Mouse (Mus musculus): ENCODE measurements at regions not wholly inside any gene's neighbourhood (a gene's known extent, or its start where the extent isn't known, plus 50 kb on each side); places are given as distances from the start of the nearest gene placed in this dataset.

- no peak overlapping the region for H3K27ac ChIP-seq
- H3K9me3 ChIP-seq = no peaks in the 10 kb centered on the region
- no peak overlapping the region for H3K4me2 ChIP-seq
- no peak overlapping the region for H3K4me3 ChIP-seq (replicated peaks)
- no peaks in the 10 kb centered on the region for H3K4me1 ChIP-seq (replicated peaks)
- H3K27me3 ChIP-seq = no peaks in the 10 kb centered on the region; the same call in 1 of the 2 replicates
- no peak for ATAC-seq (ENCODE audit: insufficient number of reproducible peaks, insufficient read depth, low FRiP score, low TSS enrichment, low read depth)
- no peak overlapping the region for H3K9ac ChIP-seq (replicated peaks)
- no peaks in the 10 kb centered on the region for H3K36me3 ChIP-seq
- WGBS = 34% methylated on average over 5 of the region's 5 CpGs
Observed at GRCm38 (mm10) chrX:158236206-158236605, 193.1 kb upstream of the Cnksr2 start.

- no peaks in the 10 kb centered on the region for H3K9me3 ChIP-seq
- H3K4me2 ChIP-seq = no peak overlapping the region
- H3K4me1 ChIP-seq (replicated peaks) = no peaks in the 10 kb centered on the region
- H3K4me3 ChIP-seq (replicated peaks) = no peak overlapping the region
- ATAC-seq (ENCODE audit: insufficient number of reproducible peaks, insufficient read depth, low FRiP score, low TSS enrichment, low read depth) = no peak
- H3K36me3 ChIP-seq = no peaks in the 10 kb centered on the region
- WGBS = 77% methylated on average over 2 of the region's 2 CpGs
- H3K27me3 ChIP-seq = no peaks in the 10 kb centered on the region
- H3K27ac ChIP-seq = no peak overlapping the region
- no peak overlapping the region for H3K9ac ChIP-seq (replicated peaks)
Observed at GRCm38 (mm10) chrX:158209167-158209566, 166.1 kb upstream of the Cnksr2 start.

GRCm38 (mm10) chrX:158195536-158195935 lies 152.4 kb upstream of the Cnksr2 start:
- Histone ChIP-seq H3K4me1 (replicated peaks) (no peaks in the 10 kb centered on the region), H3K36me3 (no peaks in the 10 kb centered on the region), H3K9me3 (no peaks in the 10 kb centered on the region), H3K27ac (no peak overlapping the region), H3K4me3 (replicated peaks) (no peak overlapping the region), H3K9ac (replicated peaks) (no peak overlapping the region), H3K27me3 (no peaks in the 10 kb centered on the region), H3K4me2 (no peak overlapping the region)
- ATAC-seq (ENCODE audit: insufficient number of reproducible peaks, insufficient read depth, low FRiP score, low TSS enrichment, low read depth) = no peak
- 64% methylated on average over 1 of the region's 1 CpGs for WGBS

GRCm38 (mm10) chrX:158181486-158181885 lies 138.4 kb upstream of the Cnksr2 start:
- no peak overlapping the region for H3K4me2 ChIP-seq
- H3K36me3 ChIP-seq = no peaks in the 10 kb centered on the region
- no peak overlapping the region for H3K4me3 ChIP-seq (replicated peaks)
- 0 out of 2 replicates have a peak, but pooled peaks have one; percentile 37 for ATAC-seq (ENCODE audit: insufficient number of reproducible peaks, insufficient read depth, low FRiP score, low TSS enrichment, low read depth)
- no peaks in the 10 kb centered on the region for H3K27me3 ChIP-seq
- H3K9ac ChIP-seq (replicated peaks) = no peak overlapping the region
- WGBS = 39% methylated on average over 4 of the region's 4 CpGs
- no peaks in the 10 kb centered on the region for H3K9me3 ChIP-seq
- H3K27ac ChIP-seq = no peak overlapping the region
- no peaks in the 10 kb centered on the region for H3K4me1 ChIP-seq (replicated peaks)

GRCm38 (mm10) chrX:158180356-158180755 lies 137.3 kb upstream of the Cnksr2 start:
- no peak overlapping the region for H3K9ac ChIP-seq (replicated peaks)
- H3K9me3 ChIP-seq = no peaks in the 10 kb centered on the region
- ATAC-seq (ENCODE audit: insufficient number of reproducible peaks, insufficient read depth, low FRiP score, low TSS enrichment, low read depth) = no peak
- no peak overlapping the region for H3K27ac ChIP-seq
- H3K4me3 ChIP-seq (replicated peaks) = no peak overlapping the region
- H3K4me2 ChIP-seq = no peak overlapping the region
- no peaks in the 10 kb centered on the region for H3K36me3 ChIP-seq
- 74% methylated on average over 1 of the region's 1 CpGs for WGBS
- no peaks in the 10 kb centered on the region for H3K27me3 ChIP-seq
- H3K4me1 ChIP-seq (replicated peaks) = no peaks in the 10 kb centered on the region

GRCm38 (mm10) chrX:158135870-158136557 lies 92.9 kb upstream of the Cnksr2 start:
- WGBS = 57% methylated on average over 3 of the region's 3 CpGs

GRCm38 (mm10) chrX:158133526-158133925 lies 90.4 kb upstream of the Cnksr2 start:
- 84% methylated on average over 2 of the region's 2 CpGs for WGBS
- Histone ChIP-seq H3K4me1 (replicated peaks) (no peaks in the 10 kb centered on the region), H3K9me3 (no peaks in the 10 kb centered on the region), H3K4me2 (no peak overlapping the region), H3K36me3 (no peaks in the 10 kb centered on the region), H3K4me3 (replicated peaks) (no peak overlapping the region), H3K27ac (no peak overlapping the region), H3K27me3 (no peaks in the 10 kb centered on the region), H3K9ac (replicated peaks) (no peak overlapping the region)
- no peak for ATAC-seq (ENCODE audit: insufficient number of reproducible peaks, insufficient read depth, low FRiP score, low TSS enrichment, low read depth)

More at GRCm38 (mm10) chrX:158135870-158136557, 92.9 kb upstream of the Cnksr2 start:
- no peaks in the 10 kb centered on the region for H3K36me3 ChIP-seq
- H3K9me3 ChIP-seq = no peaks in the 10 kb centered on the region
- H3K4me1 ChIP-seq (replicated peaks) = no peaks in the 10 kb centered on the region
- no peak overlapping the region for H3K9ac ChIP-seq (replicated peaks)
- H3K27ac ChIP-seq = no peak overlapping the region
- no peak overlapping the region for H3K4me2 ChIP-seq
- no peaks in the 10 kb centered on the region for H3K27me3 ChIP-seq
- no peak for ATAC-seq (ENCODE audit: insufficient number of reproducible peaks, insufficient read depth, low FRiP score, low TSS enrichment, low read depth)
- no peak overlapping the region for H3K4me3 ChIP-seq (replicated peaks)
